Mouse (Mus musculus): ENCODE measurements at regions not wholly inside any gene's neighbourhood (a gene's known extent, or its start where the extent isn't known, plus 50 kb on each side); places are given as distances from the start of the nearest gene placed in this dataset.

GRCm38 (mm10) chr11:41852813-41853212, 147.8 kb downstream of the Gabrg2 start:
- no peak for DNase-seq (ENCODE audit: low spot score in 2 of 2)

- no peak for DNase-seq (ENCODE audit: low spot score in 2 of 2)
Observed at GRCm38 (mm10) chr11:41825978-41826679, 174.5 kb downstream of the Gabrg2 start.

GRCm38 (mm10) chr11:41818014-41818413, 182.6 kb downstream of the Gabrg2 start:
- peak in 1 of 2 experiments; percentile 20 for DNase-seq (ENCODE audit: low spot score in 2 of 2)

- DNase-seq (ENCODE audit: low spot score in 2 of 2), result peak in 1 of 2 experiments; percentile 18
Observed at GRCm38 (mm10) chr11:41812996-41813395, 187.7 kb downstream of the Gabrg2 start.

- DNase-seq (ENCODE audit: low spot score in 2 of 2), result no peak
Observed at GRCm38 (mm10) chr11:41808897-41809296, 191.8 kb downstream of the Gabrg2 start.

GRCm38 (mm10) chr11:41792206-41792605, 208.5 kb downstream of the Gabrg2 start:
- DNase-seq (ENCODE audit: low spot score in 2 of 2), result no peak
